Mouse (Mus musculus) frontal cortex, adult 2 months (tissue): ENCODE measurements around the gene Zp2. TPM values are rescaled to one million over a fixed set of nuclear protein-coding genes. Genes with fewer than 3 reads are reported as not detected.

Source experiments
- polyA plus RNA-seq: library from polyadenylated mRNA; depleted of rRNA; stranded (reverse); fragments of >200 nt; gene quantifications from 2 replicates; pipeline ENCODE4 v1.2.3, GENCODE M21; 2012; rRNA removed

Zp2 gene
- polyA plus RNA-seq, 1 experiment, result 0.24 TPM

Other genes with a start within 250 kb of the Zp2 start
- 17.8 and 19.1 TPM in 2 replicates for gene Lyrm1, start 249.4 kb downstream of the Zp2 start, polyA plus RNA-seq
- 10.7 and 11.3 TPM in 2 replicates for gene Dcun1d3, start 249.0 kb downstream of the Zp2 start, polyA plus RNA-seq
- gene Dnah3, start 50.0 kb downstream of the Zp2 start, polyA plus RNA-seq, result 0.02 and 0.06 TPM in 2 replicates
- 12.0 and 14.8 TPM in 2 replicates for gene Tmem159, start 42.9 kb downstream of the Zp2 start, polyA plus RNA-seq
- 0.06 and 0.12 TPM in 2 replicates for gene Anks4b, start 28.6 kb upstream of the Zp2 start, polyA plus RNA-seq
- 42.4 and 80.4 TPM in 2 replicates for gene Crym, start 56.8 kb upstream of the Zp2 start, polyA plus RNA-seq
- 0.02 TPM in 1 of 2 replicates, not detected in the other for gene Abca14, start 58.7 kb upstream of the Zp2 start, polyA plus RNA-seq
- 0.04 TPM in 1 of 2 replicates, not detected in the other for gene Abca15, start 183.4 kb upstream of the Zp2 start, polyA plus RNA-seq